ENCODE assay signal across 8 mouse cellular contexts in genomic region chr7:126200178-126200996, GRCm38 (mm10). TPM values are rescaled to one million over a fixed set of nuclear protein-coding genes. Genes with fewer than 3 reads are reported as not detected.
DNase-seq lines count a peak whose midpoint lies in the region; ATAC-seq lines count a peak whose summit lies in the region.

Xpo6 (minus strand) TSS chr7:126200501.

- peak within 1 kb of the TSS; percentile 79 for H3K27ac ChIP-seq in hindbrain, embryonic 11.5 days (ENCODE audit: low read depth, low read length)

- no peaks in the 10 kb centered on the region for H3K4me1 ChIP-seq in hindbrain, embryonic 11.5 days (replicated peaks; ENCODE audit: control insufficient read depth, insufficient read depth, low read length)

- H3K4me2 ChIP-seq in hindbrain, embryonic 11.5 days (replicated peaks; ENCODE audit: low read depth, low read length): peak within 1 kb of the TSS; percentile 69

- H3K4me3 ChIP-seq in hindbrain, embryonic 11.5 days (ENCODE audit: low read depth, low read length): peak within 1 kb of the TSS; percentile 98

- ATAC-seq in hindbrain, embryonic 11.5 days (ENCODE audit: low FRiP score): peak; percentile 98

- no peaks in the 10 kb centered on the region for H3K27me3 ChIP-seq in hindbrain, embryonic 11.5 days (ENCODE audit: control insufficient read depth, insufficient read depth, low read length)

- under 1% methylated on average over 39 of the region's 57 CpGs for WGBS in hindbrain, embryonic 11.5 days

- DNase-seq in MN1 (ENCODE audit: low spot score): peak; percentile 98
- peak; percentile 94 for DNase-seq in cerebellum, adult 9-10 months
- DNase-seq in frontal cortex, adult 2 months (ENCODE audit: extremely low spot score in 1 of 2, low spot score in 1 of 2): peak; percentile 81 to 96
- peak; percentile 99 for DNase-seq in hindbrain, embryonic 11.5 days (ENCODE audit: low spot score)
- DNase-seq in layer of hippocampus, postnatal 10 days (ENCODE audit: low spot score in 2 of 2): peak; percentile 95 to 97
- peak; percentile 98 for DNase-seq in lung, postnatal 10 days
- peak; percentile 96 for DNase-seq in ovary, postnatal 36 days (ENCODE audit: low spot score)
- DNase-seq in thymus, postnatal 25 days: peak; percentile 95

- H3K9me3 ChIP-seq in hindbrain, embryonic 11.5 days (ENCODE audit: control insufficient read depth, low read length): no peaks in the 10 kb centered on the region

- peak within 1 kb of the TSS; percentile 97 for H3K9ac ChIP-seq in hindbrain, embryonic 11.5 days (ENCODE audit: low read depth, low read length)

- H3K36me3 ChIP-seq in hindbrain, embryonic 11.5 days (ENCODE audit: control insufficient read depth, insufficient read depth, low read length): no peaks in the 10 kb centered on the region

RNA-seq across cellular contexts. Expression of gene Xpo6, which starts in this region (rescaled TPM):
- 174 and 191 TPM in 2 replicates for polyA plus RNA-seq in frontal cortex, adult 2 months (2012; rRNA removed)
- polyA plus RNA-seq in hindbrain, embryonic 11.5 days (2014; fragmentation: Nextera tagmentation; extraction: Ambion mirVana): 57.8 and 69.4 TPM in 2 replicates
- total RNA-seq in layer of hippocampus, postnatal 10 days (2021): 100 to 1,000 TPM; 104 to 106 TPM

Comparison
In these comparisons a context has a peak if more than half of its experiments do, and no peak if none do; other contexts are left out.
1. Peak in every context shown above with its lines: DNase-seq, ATAC-seq, H3K4me3 ChIP-seq and H3K27ac ChIP-seq.